Mouse (Mus musculus) splenic B cell, adult 2 months (primary cell): ENCODE data around the gene Ppil1.
"Not testable (repeated sequence)": the region's sequence is repeated elsewhere in the genome, so short reads cannot be mapped to it uniquely, and the experiment has no call there.

Experiments
- DNase-seq: peaks from one replicate; pipeline ENCODE4 v3.0.0-alpha.2; 2011; ENCODE audit warnings: low read depth, low spot score
- H3K27me3 ChIP-seq: 2 replicates; pipeline ENCODE4 v1.6.1; 2012; ENCODE audit warnings: mild to moderate bottlenecking, low read length, moderate library complexity, mixed read lengths; ENCODE audit not compliant: control insufficient read depth, poor library complexity, insufficient read depth, severe bottlenecking
- H3K36me3 ChIP-seq: 2 replicates; pipeline ENCODE4 v1.6.1; 2012; ENCODE audit warnings: mild to moderate bottlenecking, low read length, moderate library complexity, mixed read lengths; ENCODE audit not compliant: control insufficient read depth, poor library complexity, insufficient read depth, severe bottlenecking

The Ppil1 gene

GRCm38 (mm10) chr17:29251006-29251405 lies 13.0 kb downstream of the Ppil1 start:
- H3K36me3 ChIP-seq, DNase-seq, H3K27me3 ChIP-seq: not testable (repeated sequence)

- Histone ChIP-seq H3K36me3 (peaks cover 3% of the 10 kb centered on the region), H3K27me3 (no peaks in the 10 kb centered on the region)
- DNase-seq, result peak; percentile 64
These were observed 14.5 kb downstream of the Ppil1 start for GRCm38 (mm10) chr17:29249512-29249911.

GRCm38 (mm10) chr17:29247881-29248280 lies 16.1 kb downstream of the Ppil1 start:
- Histone ChIP-seq H3K27me3 (no peaks in the 10 kb centered on the region), H3K36me3 (peaks cover 1% of the 10 kb centered on the region)
- DNase-seq, result no peak

- DNase-seq, result peak; percentile 77
- Histone ChIP-seq H3K27me3 (no peaks in the 10 kb centered on the region), H3K36me3 (peaks cover 1% of the 10 kb centered on the region)
These were observed 17.4 kb downstream of the Ppil1 start for GRCm38 (mm10) chr17:29246602-29247001.

- H3K27me3 ChIP-seq, result no peaks in the 10 kb centered on the region
- H3K36me3 ChIP-seq, result peaks cover 1% of the 10 kb centered on the region
- DNase-seq, result peak; percentile 41
These were observed 18.3 kb downstream of the Ppil1 start for GRCm38 (mm10) chr17:29245725-29246124.

GRCm38 (mm10) chr17:29244912-29245311 lies 19.1 kb downstream of the Ppil1 start:
- no peak for DNase-seq
- Histone ChIP-seq H3K36me3 (peaks cover 1% of the 10 kb centered on the region; the same call in 1 of the 2 replicates), H3K27me3 (no peaks in the 10 kb centered on the region)

- DNase-seq, result no peak
- H3K27me3 ChIP-seq, result no peaks in the 10 kb centered on the region; the same call in 1 of the 2 replicates
- no peaks in the 10 kb centered on the region for H3K36me3 ChIP-seq
These were observed 25.5 kb downstream of the Ppil1 start for GRCm38 (mm10) chr17:29238421-29238945.

- Histone ChIP-seq H3K36me3 (no peaks in the 10 kb centered on the region), H3K27me3 (no peaks in the 10 kb centered on the region; the same call in 1 of the 2 replicates)
- DNase-seq, result peak; percentile 19
These were observed 26.1 kb downstream of the Ppil1 start, which contains the start of gene Cpne5 for GRCm38 (mm10) chr17:29237772-29238420. Gene Cpne5 (minus strand): TSS chr17:29238167.

GRCm38 (mm10) chr17:29237267-29237771 lies 26.7 kb downstream of the Ppil1 start:
- Histone ChIP-seq H3K36me3 (no peaks in the 10 kb centered on the region), H3K27me3 (no peaks in the 10 kb centered on the region; the same call in 1 of the 2 replicates)
- DNase-seq, result no peak

- Histone ChIP-seq H3K36me3 (no peaks in the 10 kb centered on the region), H3K27me3 (no peaks in the 10 kb centered on the region; the same call in 1 of the 2 replicates)
- DNase-seq, result no peak
These were observed 27.9 kb downstream of the Ppil1 start for GRCm38 (mm10) chr17:29236111-29236510.

GRCm38 (mm10) chr17:29231109-29231508 lies 32.9 kb downstream of the Ppil1 start:
- no peaks in the 10 kb centered on the region for H3K36me3 ChIP-seq
- H3K27me3 ChIP-seq, result no peaks in the 10 kb centered on the region
- no peak for DNase-seq

- Histone ChIP-seq H3K36me3 (no peaks in the 10 kb centered on the region), H3K27me3 (no peaks in the 10 kb centered on the region)
- DNase-seq, result no peak
These were observed 43.4 kb downstream of the Ppil1 start for GRCm38 (mm10) chr17:29220631-29221030.

- DNase-seq, result no peak
- no peaks in the 10 kb centered on the region for H3K36me3 ChIP-seq
- H3K27me3 ChIP-seq, result no peaks in the 10 kb centered on the region
These were observed 46.0 kb downstream of the Ppil1 start for GRCm38 (mm10) chr17:29218017-29218416.

- H3K27me3 ChIP-seq, result no peaks in the 10 kb centered on the region
- no peaks in the 10 kb centered on the region for H3K36me3 ChIP-seq
- DNase-seq, result no peak
These were observed 47.9 kb downstream of the Ppil1 start for GRCm38 (mm10) chr17:29216078-29216477.

GRCm38 (mm10) chr17:29214655-29215054 lies 49.3 kb downstream of the Ppil1 start:
- H3K27me3 ChIP-seq, result no peaks in the 10 kb centered on the region
- DNase-seq, result no peak
- no peaks in the 10 kb centered on the region for H3K36me3 ChIP-seq

GRCm38 (mm10) chr17:29214193-29214456 lies 49.9 kb downstream of the Ppil1 start:
- Histone ChIP-seq H3K27me3 (no peaks in the 10 kb centered on the region), H3K36me3 (no peaks in the 10 kb centered on the region)
- DNase-seq, result no peak
